Mouse (Mus musculus) hindbrain, postnatal 0 days (tissue): Measurements from ENCODE around the gene Clcnka. TPM values are rescaled to one million over a fixed set of nuclear protein-coding genes. Genes with fewer than 3 reads are reported as not detected.

ENCODE experiments used
- ATAC-seq: fragments of 200-750 bp; cut with Nextera tagmentation; 2 replicates; pipeline ENCODE4 v1.8.0; 2017; ENCODE audit warnings: mild to moderate bottlenecking, moderate TSS enrichment, moderate library complexity
- DNase-seq: peaks from one replicate; pipeline ENCODE4 v3.0.0-alpha.2; 2015; ENCODE audit warnings: low spot score
- H3K27ac ChIP-seq: fragments of 300-500 bp; sonication (generic); 2 replicates; pipeline ENCODE4 v1.5.1; 2014; ENCODE audit warnings: mild to moderate bottlenecking
- H3K27me3 ChIP-seq: fragments of 300-500 bp; sonication (generic); 2 replicates; pipeline ENCODE4 v1.6.1; 2014; ENCODE audit warnings: low read length, mixed read lengths; ENCODE audit not compliant: insufficient read depth
- H3K36me3 ChIP-seq: fragments of 300-500 bp; sonication (generic); 2 replicates; pipeline ENCODE4 v1.6.1; 2014; ENCODE audit warnings: low read length, mixed read lengths; ENCODE audit not compliant: insufficient read depth
- H3K4me1 ChIP-seq: fragments of 300-500 bp; sonication (generic); 2 replicates; pipeline ENCODE4 v1.6.1; 2014; ENCODE audit warnings: antibody characterized with exemption, low read length, mixed read lengths; ENCODE audit not compliant: insufficient read depth
- H3K4me2 ChIP-seq: fragments of 300-500 bp; sonication (generic); 2 replicates; pipeline ENCODE4 v1.6.1; 2014; ENCODE audit warnings: low read depth, mild to moderate bottlenecking, low read length, moderate library complexity, mixed read lengths
- H3K4me3 ChIP-seq: fragments of 300-500 bp; sonication (generic); 2 replicates; pipeline ENCODE4 v1.5.1; 2014; ENCODE audit warnings: low read length
- H3K9ac ChIP-seq: fragments of 300-500 bp; sonication (generic); replicated peaks from 2 replicates; pipeline ENCODE4 v1.6.1; 2014; ENCODE audit warnings: mild to moderate bottlenecking, low read length, moderate library complexity, mixed read lengths
- H3K9me3 ChIP-seq: fragments of 300-500 bp; sonication (generic); 2 replicates; pipeline ENCODE4 v1.6.1; 2016; ENCODE audit warnings: low read length, mixed read lengths
- CTCF ChIP-seq: IDR thresholded peaks from 2 replicates; pipeline ENCODE4 v1.5.1; 2016; ENCODE audit warnings: antibody characterized with exemption, control low read depth, low read depth
- WGBS: fragments of 180-500 bp; shearing (Covaris S2); extraction: QIAGEN DNeasy Blood & Tissue Kit; methylation state at CpG from one replicate; pipeline ENCODE4 v1.1.7; 2014; 5-methylcytosine and 5-hydroxymethylcytosine counted together
- polyA plus RNA-seq: library from polyadenylated mRNA; unstranded; fragments of >200 nt; fragmentation: Nextera tagmentation; extraction: Ambion mirVana; gene quantifications from 2 replicates; pipeline ENCODE4 v1.2.1, GENCODE M21; 2015
- total RNA-seq: library from RNA; depleted of rRNA; stranded (reverse); fragments of >200 nt; gene quantifications from 2 replicates; pipeline ENCODE4 v1.2.3, GENCODE M21; 2014

Gene Clcnka
- total and polyA plus RNA-seq, 2 experiments from 2014 or later: 0.95 to 1.2 TPM

DNA sequence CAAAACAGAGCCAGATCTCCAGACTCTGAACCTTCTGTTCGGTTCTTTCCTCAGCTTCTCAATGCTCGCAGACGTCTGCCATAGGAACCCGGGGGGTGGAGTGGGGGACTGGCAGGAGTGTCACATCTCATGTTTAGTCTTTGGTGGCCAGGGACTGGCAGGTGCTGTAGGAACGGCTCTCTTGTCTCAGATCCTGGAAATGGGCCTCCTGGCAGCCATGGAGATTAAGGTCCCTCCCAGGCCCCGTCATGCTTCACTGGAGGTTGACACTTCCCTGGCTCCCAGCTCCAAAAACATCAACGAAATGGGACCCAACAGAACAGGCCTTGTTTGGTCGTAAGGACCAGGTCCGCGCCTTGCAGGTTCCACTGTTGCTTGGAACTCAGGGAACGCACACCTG, 49.9 kb downstream of the Clcnka start:
- Histone ChIP-seq H3K4me3 (no peak overlapping the region), H3K36me3 (no peaks in the 10 kb centered on the region), H3K9me3 (no peaks in the 10 kb centered on the region), H3K4me1 (no peaks in the 10 kb centered on the region), H3K9ac (no peak overlapping the region), H3K27me3 (no peaks in the 10 kb centered on the region), H3K4me2 (no peak overlapping the region), H3K27ac (no peak overlapping the region)
- TF ChIP-seq CTCF: no peak
- 55% methylated on average over 11 of the region's 11 CpGs for whole genome bisulfite sequencing
- DNase-seq (no peak), ATAC-seq (no peak)

DNA sequence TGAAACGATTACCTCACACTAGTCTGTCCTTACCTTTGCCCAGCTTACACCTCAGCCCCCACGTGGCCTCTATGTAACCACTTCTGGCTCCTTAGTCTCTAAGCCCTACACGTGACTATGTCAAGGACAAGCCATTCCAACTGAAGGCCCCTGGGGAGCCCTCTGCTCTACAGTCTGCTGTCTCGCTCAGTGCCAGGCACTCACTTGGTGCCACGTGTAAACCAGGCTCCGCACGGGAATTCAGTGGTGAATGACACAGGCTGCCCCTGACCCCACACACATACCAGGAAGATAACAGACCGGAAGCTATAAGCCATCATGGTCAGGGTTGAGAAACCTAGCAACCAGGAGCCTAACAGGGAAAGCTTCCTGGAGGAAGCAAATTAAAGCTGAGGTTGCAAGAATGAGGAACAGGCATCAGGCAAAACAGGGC, 51.1 kb downstream of the Clcnka start:
- Histone ChIP-seq H3K9me3 (no peaks in the 10 kb centered on the region), H3K27me3 (no peaks in the 10 kb centered on the region), H3K4me3 (no peak overlapping the region), H3K36me3 (no peaks in the 10 kb centered on the region), H3K9ac (no peak overlapping the region), H3K27ac (no peak overlapping the region), H3K4me1 (no peaks in the 10 kb centered on the region), H3K4me2 (no peak overlapping the region)
- DNase-seq: no peak
- ATAC-seq: no peak
- whole genome bisulfite sequencing: 52% methylated on average over 8 of the region's 8 CpGs
- TF ChIP-seq CTCF: no peak

DNA sequence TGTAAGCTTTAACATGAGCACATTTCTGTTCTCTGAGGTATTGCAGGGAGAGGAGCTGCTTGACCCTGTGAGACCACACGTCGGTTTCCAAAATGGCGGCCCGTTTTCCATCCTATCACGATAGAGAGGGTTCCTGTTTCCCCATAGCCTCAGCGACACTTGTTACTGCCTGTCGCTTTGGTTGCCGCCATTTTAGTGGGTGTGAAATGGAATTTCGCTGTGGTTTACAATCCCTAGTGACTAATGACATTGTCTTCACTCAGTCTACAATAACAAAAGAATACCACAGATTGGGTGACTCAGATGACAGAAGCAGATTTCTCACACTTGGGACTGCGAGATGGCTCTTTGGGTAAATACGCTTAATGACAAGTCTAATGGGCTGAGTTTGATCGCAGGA, 53.3 kb downstream of the Clcnka start:
- WGBS: 94% methylated on average over 12 of the region's 12 CpGs
- ATAC-seq: no peak
- no peak for TF ChIP-seq CTCF

DNA sequence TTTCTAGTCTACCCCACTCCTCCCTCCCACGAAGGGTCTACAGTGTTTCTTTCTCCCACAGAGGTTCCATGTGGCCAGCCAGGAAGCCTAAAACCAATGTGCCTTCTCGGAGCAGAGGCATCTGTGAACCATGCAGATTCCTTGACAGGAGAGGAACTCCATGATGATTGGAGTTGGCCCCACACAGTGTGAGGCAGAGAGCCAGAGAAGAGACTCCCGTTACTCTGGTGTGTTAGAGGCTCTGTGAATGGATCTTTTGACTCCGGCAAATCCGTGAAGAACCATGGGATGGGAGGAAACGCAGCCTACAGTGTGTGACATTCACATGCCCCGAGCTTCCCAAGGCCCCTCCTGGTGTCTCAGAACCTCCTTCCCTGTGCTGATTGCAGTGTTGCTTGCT, 55.0 kb downstream of the Clcnka start:
- Histone ChIP-seq H3K4me3 (no peak overlapping the region), H3K27me3 (no peaks in the 10 kb centered on the region), H3K9me3 (no peaks in the 10 kb centered on the region), H3K4me1 (no peaks in the 10 kb centered on the region), H3K4me2 (no peak overlapping the region), H3K27ac (peak overlapping the region; percentile 26; the same call in 1 of the 2 replicates), H3K9ac (no peak overlapping the region), H3K36me3 (no peaks in the 10 kb centered on the region)
- DNase-seq: peak; percentile 61
- peak; percentile 82 for ATAC-seq
- 34% methylated on average over 7 of the region's 7 CpGs for WGBS
- no peak for TF ChIP-seq CTCF

More for the DNA sequence above, 53.3 kb downstream of the Clcnka start:
- Histone ChIP-seq H3K27ac (no peak overlapping the region), H3K4me2 (no peak overlapping the region), H3K4me1 (no peaks in the 10 kb centered on the region), H3K27me3 (no peaks in the 10 kb centered on the region), H3K9ac (no peak overlapping the region), H3K4me3 (no peak overlapping the region), H3K9me3 (no peaks in the 10 kb centered on the region), H3K36me3 (no peaks in the 10 kb centered on the region)
- no peak for DNase-seq

DNA sequence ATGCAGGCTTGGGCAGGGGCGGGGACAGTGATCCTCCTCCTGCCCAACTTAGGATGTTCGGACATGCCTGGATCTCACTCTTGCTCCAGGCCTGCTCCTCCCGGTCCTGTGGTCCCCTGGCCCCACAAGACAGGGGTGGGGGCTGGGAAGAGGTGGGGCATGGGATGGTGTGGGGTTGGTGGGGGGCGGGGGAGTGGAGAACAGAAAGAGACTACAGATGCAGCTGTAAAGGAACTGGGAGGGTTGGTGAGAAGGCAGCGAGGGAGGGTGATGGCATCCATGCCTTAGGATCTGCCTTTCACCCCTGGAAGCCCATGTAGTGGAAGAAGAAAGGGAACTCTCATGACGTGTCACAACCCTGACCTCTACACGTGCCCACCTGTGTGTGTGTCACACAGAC, 57.0 kb downstream of the Clcnka start:
- Histone ChIP-seq H3K36me3 (no peaks in the 10 kb centered on the region), H3K9me3 (no peaks in the 10 kb centered on the region), H3K9ac (no peak overlapping the region), H3K27ac (no peak overlapping the region), H3K4me3 (no peak overlapping the region), H3K27me3 (no peaks in the 10 kb centered on the region), H3K4me1 (no peaks in the 10 kb centered on the region), H3K4me2 (no peak overlapping the region)
- DNase-seq (no peak), ATAC-seq (no peak)
- 73% methylated on average over 7 of the region's 7 CpGs for WGBS
- TF ChIP-seq CTCF: no peak

DNA sequence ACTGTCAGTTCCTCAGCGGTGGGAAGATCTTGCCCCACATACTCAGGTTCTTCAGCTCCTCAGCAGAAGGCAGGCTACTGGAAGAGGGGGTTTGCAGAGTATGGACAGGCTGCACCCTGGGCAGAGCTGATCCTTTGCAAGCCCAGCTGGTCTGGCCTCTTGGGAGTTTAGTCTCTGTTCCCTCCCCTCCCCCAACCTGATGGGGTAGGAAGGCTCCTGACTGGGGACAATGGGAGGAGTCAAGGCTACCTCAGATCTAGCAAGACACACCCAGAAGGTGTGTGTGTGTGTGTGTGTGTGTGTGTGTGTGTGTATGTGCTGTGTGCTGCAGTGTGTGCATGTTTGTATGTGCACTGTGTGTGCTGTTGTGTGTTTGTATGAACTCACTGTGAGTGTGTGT, 59.7 kb downstream of the Clcnka start:
- no peak overlapping the region for H3K9ac ChIP-seq
- H3K4me3 ChIP-seq: no peak overlapping the region
- TF ChIP-seq CTCF: no peak
- WGBS: 17% methylated on average over 1 of the region's 1 CpGs
- no peak overlapping the region for H3K27ac ChIP-seq
- no peaks in the 10 kb centered on the region for H3K4me1 ChIP-seq
- H3K27me3 ChIP-seq: no peaks in the 10 kb centered on the region
- no peaks in the 10 kb centered on the region for H3K36me3 ChIP-seq
- ATAC-seq (no peak), DNase-seq (no peak)
- no peaks in the 10 kb centered on the region for H3K9me3 ChIP-seq
- no peak overlapping the region for H3K4me2 ChIP-seq

DNA sequence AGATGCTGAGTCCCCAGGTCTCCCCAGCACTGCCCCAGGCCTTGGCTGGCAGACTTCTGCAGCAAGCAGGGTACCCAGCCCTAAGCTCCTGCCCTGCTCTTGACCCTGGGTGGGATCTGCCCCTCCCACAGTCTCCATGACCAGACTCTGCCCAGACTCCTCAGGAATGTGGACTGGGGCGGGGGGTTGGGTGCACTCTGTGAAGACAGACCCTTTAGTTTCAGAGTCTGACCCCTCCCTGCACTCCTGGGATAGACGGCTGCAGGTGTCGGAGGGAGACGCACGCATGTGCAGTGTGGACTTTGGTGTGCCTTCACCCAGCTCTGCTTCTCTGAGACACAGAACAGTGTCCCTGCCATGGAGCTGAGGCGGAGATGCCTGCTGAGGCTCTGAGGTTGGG, 60.5 kb downstream of the Clcnka start:
- WGBS: 40% methylated on average over 6 of the region's 6 CpGs
- Histone ChIP-seq H3K4me3 (no peak overlapping the region), H3K27ac (no peak overlapping the region), H3K36me3 (no peaks in the 10 kb centered on the region), H3K27me3 (no peaks in the 10 kb centered on the region), H3K9ac (no peak overlapping the region), H3K4me1 (no peaks in the 10 kb centered on the region), H3K4me2 (no peak overlapping the region), H3K9me3 (no peaks in the 10 kb centered on the region)
- ATAC-seq (no peak), DNase-seq (no peak)
- no peak for TF ChIP-seq CTCF
